Mouse (Mus musculus): ENCODE data around the gene Krt23.

The Krt23 gene

GRCm38 (mm10) chr11:99448769-99449168 lies 44.2 kb downstream of the Krt23 start:
- DNase-seq (ENCODE audit: low read depth): no peak

- DNase-seq (ENCODE audit: low read depth): no peak
Measured at GRCm38 (mm10) chr11:99441220-99441619, 51.7 kb downstream of the Krt23 start.

GRCm38 (mm10) chr11:99439465-99439864 lies 53.5 kb downstream of the Krt23 start:
- no peak for DNase-seq (ENCODE audit: low read depth)

GRCm38 (mm10) chr11:99437972-99438371 lies 55.0 kb downstream of the Krt23 start, which contains the start of gene Krt20:
Krt20 (minus strand) TSS chr11:99438150.
- DNase-seq (ENCODE audit: low read depth): no peak

GRCm38 (mm10) chr11:99436625-99437024 lies 56.3 kb downstream of the Krt23 start:
- no peak for DNase-seq (ENCODE audit: low read depth)

- DNase-seq (ENCODE audit: low read depth): peak; percentile 3
Measured at GRCm38 (mm10) chr11:99430670-99431069, 62.3 kb downstream of the Krt23 start.

Data from c-Kit-positive CD71-negative TER-119-negative erythroid progenitor cells, embryonic 14.5 days (primary cell).